Mouse (Mus musculus): ENCODE measurements around the gene Adcy2.

DNA sequence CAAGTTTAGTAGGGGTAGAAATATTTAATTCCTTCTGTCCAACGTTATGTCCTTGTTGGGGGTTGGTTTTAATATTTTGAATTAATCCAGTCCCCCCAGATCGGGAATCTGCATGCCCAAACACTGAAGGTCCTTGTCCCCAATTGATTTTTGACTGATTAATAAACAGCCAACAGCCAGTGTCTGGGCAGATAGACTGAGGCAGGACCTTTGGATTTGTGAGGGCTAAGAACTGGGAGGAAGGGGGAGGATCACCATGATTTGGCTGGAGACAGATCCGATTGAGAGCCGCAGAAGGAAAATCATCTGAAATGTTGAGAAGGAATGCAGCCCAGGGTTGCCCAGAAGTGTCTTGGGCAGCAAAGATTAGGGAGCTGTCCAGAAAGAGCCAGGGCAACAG is 5.1 kb upstream of the Adcy2 start:
- TF ChIP-seq MAX (IDR thresholded peaks at IDR 0.05; ENCODE audit: low read length) (no peak), ZKSCAN1 (IDR thresholded peaks at IDR 0.05; ENCODE audit: borderline replicate concordance, low read depth, low read length) (no peak), NRF1 (IDR thresholded peaks at IDR 0.05; ENCODE audit: low read depth, low read length) (no peak), MYC (IDR thresholded peaks at IDR 0.05; ENCODE audit: low read depth, low read length) (no peak), GABPA (IDR thresholded peaks at IDR 0.05; ENCODE audit: insufficient replicate concordance, low read depth, low read length) (no peak), IRF4 (IDR thresholded peaks at IDR 0.05; ENCODE audit: low read depth, low read length) (no peak), USF1 (IDR thresholded peaks at IDR 0.05; ENCODE audit: low read depth, low read length) (no peak), CTCF (conservative IDR thresholded peaks at IDR 0.05 in 1 of 2, IDR thresholded peaks at IDR 0.05 in 1 of 2; ENCODE audit: low read depth in 2 of 2, low read length in 2 of 2) (no peak), EP300 (IDR thresholded peaks at IDR 0.05; ENCODE audit: low read length) (no peak)
